Mouse (Mus musculus) frontal cortex, postnatal 36 days (tissue): ENCODE measurements around the gene Kif28.
"Not testable (repeated sequence)": the region's sequence is repeated elsewhere in the genome, so short reads cannot be mapped to it uniquely, and the experiment has no call there.

ENCODE experiments used
- DNase-seq, 2 experiments: peaks; one replicate each; pipeline ENCODE4 v3.0.0; 2022; ENCODE audit warnings: low spot score in 2 of 2

Kif28 gene

DNA sequence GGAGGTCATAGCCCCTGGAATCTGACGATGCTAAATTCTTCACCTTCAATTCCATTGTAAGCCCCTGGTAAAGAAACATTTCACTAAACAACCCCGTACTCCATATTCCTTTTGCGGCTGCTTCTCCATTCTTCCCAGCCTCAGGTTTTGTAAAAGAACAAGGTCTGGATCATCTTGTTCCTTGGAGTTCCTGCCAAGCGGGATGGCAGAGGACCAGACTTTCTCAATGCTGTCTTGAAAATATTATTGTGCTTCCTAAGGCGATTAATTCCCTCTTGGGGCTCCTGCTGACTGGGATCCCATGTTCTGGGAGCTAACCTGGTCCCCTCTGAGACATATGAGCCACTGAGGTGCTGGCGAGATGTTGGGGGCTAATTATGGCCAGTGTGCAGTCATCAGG lies 39.9 kb downstream of the Kif28 start:
- DNase-seq = peak; percentile 52 to 56

DNA sequence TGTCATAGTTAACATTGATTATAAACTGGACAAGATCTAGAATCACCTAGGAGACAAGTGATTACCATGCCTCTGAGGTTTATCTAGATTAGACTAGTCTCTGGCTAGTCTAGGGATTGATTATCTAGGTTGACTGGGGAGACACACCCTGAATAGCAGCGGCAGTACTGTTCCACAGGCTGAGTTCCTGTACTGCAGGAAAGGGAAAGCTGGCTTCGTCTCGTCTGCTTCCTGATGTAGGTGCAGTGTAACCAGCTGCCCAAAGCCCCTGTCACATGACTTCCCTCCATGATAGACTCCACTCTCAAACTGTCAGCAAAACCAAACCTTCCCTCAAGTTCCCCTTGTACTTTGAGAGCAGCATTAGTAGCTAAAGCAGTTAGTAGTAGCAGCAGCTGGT lies 40.9 kb downstream of the Kif28 start:
- no peak for DNase-seq

DNA sequence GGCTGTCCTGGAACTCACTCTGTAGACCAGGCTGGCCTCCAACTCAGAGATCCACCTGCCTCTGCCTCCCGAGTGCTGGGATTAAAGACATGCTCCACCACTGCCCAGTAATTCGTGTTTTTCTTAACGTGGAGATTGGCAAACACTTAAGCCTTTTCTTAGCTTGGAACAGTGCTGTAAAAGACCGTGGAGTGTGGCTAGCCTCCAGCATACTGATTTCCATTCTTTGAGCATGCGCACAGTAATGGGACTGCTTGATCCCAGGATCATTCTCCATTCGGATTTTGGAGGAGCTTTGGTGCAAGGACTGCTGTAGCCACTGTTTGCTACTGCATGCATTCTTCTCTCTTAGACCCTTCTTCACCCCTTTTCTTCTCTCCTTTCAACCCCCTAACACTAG lies 55.6 kb downstream of the Kif28 start:
- peak in 1 of 2 experiments; percentile 19 for DNase-seq

DNA sequence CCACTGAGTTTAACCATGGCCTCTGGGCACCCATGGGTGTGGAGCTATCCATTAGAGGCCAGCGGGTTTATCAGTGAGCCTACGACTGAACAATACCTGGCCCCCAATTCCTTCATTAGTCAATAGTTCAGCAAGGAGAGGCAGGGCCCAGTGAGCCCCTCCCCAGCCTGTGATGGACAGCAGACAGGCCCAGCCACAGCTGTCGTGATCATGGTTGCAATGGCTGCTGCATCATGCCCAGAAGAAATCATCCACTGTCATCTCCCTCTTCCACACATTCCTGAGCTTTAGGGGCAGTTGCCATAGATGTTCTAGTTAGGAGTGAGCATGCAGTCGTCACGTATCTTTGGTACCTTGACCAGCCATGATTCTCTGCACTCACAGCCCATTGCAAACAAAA lies 56.2 kb downstream of the Kif28 start:
- DNase-seq = no peak

DNA sequence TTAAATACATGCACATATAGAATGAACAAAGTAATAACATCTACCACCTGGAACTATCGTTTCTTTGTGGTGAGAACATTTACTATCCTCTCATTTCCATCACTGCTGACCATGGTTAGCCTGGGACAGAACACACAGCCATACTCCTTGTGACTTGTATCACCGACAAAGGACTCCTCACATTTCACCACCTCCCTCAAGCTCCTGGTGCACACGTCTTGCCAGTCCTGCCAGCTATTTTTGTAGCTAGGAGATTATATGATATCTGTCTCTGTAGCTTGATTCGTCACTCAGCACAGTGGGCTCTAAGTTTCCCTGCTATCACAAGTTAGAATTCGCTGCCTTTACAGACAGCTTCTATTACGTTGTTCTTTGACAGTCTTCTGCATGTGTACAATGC lies 56.7 kb downstream of the Kif28 start:
- DNase-seq = no peak

DNA sequence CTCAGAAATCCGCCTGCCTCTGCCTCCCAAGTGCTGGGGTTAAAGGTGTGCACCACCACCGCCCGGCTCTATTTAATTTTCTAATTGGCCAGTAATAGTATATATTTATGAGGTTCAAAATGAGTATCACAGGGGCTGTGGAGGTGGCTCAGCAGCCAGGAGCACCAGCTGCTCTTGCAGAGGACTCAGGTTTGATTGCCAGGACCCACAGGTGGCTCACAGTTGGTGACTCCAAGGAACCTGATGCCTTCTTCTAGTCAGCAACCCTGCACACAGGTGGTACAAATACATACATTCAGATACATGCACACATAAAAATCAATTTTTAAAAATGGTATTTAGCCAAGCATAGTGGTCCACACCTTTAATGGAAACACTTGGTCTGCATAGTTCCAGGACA lies 57.1 kb downstream of the Kif28 start:
- no peak for DNase-seq

DNA sequence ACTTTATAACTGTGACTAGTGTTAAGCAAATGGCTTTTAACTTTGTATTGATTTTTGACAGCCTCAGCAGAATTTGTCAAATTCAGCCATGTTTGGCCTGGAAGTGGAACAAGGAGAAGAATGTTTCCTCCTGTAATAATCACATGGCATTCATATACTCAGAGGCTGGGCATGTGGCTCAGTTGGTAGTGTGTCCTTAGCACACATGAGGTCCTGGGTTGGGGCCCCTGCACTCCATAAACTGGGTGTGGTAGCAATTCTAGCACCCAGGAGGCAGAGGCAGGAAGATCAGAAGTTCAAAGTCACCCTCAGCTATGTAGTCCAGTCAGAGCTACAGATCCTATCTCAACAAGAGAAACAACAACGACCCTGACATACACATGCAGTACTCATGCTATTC lies 57.8 kb downstream of the Kif28 start:
- DNase-seq = no peak

DNA sequence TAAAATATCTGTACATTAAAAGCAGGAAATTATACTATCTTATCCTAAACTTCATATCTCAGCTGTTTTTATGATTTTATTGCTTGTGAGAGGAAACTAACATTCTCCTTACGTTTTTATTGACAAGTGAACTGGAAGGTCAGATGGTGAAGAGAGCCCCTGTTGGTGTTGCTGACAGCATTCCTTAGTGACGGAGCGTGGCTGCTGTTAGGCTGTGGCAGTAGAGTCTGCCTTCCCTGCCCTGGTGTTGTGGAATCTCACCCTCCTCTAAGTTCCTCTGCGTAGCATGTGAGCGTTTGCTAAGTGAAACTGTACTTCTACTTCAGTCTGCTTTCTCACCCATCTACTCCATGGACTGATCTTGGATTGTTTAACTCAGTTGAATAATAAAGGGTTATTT lies 58.3 kb downstream of the Kif28 start:
- no peak for DNase-seq

DNA sequence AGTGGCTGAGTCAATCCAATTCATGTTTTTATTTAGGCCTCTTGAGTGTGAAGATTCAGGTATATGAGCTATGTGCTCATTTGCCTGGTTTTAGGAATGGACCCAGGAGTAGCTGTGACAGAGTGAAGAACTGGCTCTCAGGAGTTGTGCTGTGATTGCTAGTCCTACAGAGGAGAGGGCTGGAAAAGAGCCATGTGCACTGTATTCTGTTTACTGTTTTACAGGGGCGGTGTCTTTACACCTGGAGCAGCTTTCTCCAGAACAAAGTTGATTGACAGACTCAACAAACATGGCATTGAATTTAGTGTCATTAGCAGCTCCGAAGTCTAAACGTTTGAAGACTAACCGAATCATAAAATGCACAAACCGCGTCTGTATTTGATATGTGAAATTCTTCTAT lies 58.7 kb downstream of the Kif28 start:
- no peak for DNase-seq

DNA sequence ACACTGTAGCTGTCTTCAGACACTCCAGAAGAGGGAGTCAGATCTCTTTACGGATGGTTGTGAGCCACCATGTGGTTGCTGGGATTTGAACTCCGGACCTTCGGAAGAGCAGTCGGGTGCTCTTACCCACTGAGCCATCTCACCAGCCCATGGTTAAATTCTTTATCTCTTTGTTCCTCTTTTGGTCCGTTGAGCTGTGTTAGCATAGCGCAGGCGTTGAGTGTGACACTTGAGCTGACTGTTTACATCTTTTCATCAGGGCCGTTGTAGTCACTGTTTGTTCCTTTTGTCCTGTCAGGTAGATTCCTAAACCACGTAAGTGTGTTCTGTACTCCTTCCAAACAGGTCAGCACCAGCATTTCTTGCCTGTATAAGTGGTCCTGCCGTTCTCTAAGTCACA lies 62.3 kb downstream of the Kif28 start:
- not testable (repeated sequence) for DNase-seq

DNA sequence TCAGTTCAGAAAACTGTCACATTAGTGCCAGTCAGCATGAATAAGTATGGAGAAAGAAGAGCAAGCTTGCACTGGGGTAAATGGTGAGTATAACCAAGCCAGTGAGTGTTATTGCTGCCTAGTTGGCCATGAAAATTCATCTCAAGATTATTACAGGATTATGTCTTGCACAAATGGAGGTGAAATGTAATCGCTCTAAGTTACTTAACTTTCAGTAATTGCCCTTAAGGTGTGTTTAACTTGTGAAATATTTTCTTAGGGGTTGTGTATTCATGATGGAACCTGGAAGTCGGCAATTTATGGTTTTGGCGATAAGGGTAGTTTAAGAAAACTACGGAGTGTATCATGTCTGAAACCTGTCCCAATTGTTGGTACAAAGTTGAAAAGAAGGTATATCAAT lies 65.7 kb downstream of the Kif28 start:
- DNase-seq = no peak

DNA sequence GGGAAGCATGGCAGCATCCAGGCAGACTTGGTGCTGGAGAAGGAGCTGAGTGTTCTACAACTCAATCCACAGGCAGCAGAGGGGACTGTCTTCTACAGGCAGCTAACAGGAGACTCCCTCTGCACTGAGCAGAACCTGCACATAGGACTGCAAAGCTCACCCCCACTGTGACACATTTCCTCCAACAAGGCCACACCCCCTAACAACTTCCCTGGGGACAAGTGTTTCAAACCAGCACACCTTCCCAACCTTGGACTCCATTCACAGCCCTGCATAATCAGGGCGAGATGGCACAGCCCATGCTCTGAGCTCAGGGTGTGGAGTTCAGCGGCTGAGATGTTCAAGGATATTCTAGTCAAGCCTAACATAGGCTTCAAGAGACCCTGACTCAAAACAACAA lies 68.0 kb downstream of the Kif28 start:
- no peak for DNase-seq

DNA sequence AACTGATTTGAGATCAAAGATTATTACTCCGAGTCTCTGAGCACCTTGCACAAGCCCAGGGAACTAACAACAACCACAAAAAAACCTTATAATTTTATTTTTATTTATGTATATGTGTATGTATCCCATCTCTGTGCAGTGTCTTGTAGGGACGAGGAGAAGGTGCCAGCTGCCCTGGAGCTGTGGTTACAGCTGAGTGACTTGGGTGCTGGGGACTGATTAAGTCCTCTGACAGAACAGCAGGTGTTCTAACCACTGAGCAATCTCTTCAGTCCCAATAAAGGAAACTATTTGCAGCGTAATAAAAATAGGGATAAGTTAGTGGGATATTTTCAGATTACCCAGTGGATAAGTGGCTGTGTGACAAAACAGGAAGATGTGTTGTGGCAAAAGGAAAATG lies 70.7 kb downstream of the Kif28 start:
- no peak for DNase-seq

DNA sequence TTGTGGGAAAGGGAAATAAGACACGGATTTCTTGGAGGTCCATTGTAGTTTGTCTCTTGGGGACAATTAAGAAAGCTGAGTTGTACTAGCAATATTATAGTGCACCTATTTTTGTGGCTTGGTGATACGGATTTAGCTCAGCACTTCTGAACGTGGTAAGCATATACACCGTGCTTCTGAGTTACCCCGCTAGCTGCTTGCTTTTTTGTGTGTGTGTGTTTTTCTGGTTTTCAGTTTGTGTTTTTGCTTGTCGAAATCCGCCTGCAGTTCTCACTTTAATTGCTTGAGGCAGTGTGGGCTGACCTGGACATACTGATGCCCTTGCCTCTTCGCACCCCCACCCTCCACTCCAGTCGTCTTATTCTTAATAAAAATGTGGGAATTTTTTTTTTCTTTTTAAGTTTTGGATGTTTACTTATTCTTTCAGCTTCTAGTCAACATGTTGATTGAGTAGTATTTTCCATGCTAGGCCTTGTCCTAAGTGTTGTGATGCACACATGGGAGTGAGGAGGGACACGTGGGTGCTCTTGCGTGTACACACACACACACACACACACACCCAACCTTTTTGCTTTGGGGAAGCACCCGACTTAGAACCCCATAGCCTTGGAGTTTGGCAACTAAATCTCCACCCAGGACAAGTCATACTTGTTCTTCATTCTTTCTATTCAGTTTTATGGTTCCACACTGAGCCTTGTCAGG lies 76.1 kb downstream of the Kif28 start:
- no peak for DNase-seq

DNA sequence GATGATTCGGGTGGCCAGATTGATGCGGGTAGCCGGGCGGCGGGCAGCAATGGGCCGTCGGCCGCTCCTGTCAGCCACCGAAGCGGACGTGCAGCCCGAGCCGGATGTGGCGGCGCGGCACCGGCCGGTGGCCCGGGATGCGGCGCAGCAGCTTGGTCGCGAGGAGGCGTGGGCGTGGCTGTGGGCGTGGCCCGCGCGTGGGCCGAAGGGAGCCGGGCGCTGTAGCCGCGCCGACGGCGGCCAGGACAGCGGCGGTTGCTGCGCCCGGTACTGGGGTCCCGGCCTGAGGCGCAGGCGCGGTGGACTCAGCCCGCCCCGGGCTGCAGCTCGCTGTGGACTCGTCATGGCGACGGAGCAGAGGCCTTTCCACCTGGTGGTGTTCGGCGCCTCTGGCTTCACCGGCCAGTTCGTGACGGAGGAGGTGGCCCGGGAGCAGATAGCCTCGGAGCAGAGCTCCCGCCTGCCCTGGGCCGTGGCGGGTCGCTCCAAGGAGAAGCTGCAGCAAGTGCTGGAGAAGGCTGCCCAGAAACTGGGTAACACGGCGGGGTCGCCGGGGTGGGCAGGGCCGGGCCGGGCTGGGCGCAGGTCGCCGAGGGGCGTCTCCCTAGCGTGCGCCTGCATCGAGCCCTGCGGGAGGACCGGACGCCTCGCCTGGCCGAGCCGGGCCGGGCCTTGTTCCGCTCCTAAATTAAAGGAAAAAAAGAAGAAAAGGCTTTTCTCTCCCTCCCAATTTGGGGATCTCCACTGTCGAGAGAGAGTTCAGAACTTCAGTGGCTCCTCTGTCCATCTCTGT lies 76.9 kb downstream of the Kif28 start, which contains the start of gene Sccpdh:
Gene Sccpdh, plus strand, starts transcription at position 198 of the 793 bp plus-strand sequence.
- peak; percentile 76 to 80 for DNase-seq

DNA sequence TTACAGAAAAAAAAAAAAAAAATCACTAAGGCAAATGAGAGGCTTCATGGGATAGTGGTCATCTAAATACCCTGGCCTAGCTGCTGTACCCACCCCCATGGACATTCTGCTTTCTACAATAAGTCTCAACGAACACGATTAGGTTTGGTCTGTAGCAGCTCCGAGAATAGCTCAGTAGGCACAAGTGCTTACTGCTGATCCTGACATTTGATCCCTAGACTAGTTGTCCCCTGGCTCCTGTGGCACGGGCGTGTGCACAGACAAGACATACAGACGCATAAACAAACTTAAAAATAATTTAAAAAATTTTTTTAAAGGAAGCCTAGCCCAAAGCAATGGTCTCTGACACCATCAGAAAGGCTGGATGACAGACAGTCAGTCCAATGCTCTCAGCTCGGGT lies 77.6 kb downstream of the Kif28 start:
- DNase-seq = no peak

DNA sequence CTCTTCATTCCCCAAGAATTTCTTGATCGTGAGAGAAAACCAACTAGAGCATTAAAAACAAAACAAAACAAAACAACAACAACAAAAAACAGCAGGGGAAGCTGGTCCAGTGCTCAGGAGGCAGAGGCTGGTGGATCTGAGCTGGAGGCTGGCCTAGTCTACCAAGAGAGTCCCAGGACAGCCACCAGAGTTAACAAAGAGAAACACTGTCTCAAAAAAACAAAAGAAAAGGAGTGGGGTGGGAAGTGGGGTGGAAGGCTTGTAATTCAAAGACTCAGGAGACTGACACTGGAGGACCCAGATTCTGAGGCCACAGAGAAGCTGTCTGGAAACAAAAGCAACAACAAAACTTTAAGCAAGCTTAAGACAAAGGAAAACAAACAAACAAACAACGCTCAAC lies 78.1 kb downstream of the Kif28 start:
- DNase-seq = no peak

DNA sequence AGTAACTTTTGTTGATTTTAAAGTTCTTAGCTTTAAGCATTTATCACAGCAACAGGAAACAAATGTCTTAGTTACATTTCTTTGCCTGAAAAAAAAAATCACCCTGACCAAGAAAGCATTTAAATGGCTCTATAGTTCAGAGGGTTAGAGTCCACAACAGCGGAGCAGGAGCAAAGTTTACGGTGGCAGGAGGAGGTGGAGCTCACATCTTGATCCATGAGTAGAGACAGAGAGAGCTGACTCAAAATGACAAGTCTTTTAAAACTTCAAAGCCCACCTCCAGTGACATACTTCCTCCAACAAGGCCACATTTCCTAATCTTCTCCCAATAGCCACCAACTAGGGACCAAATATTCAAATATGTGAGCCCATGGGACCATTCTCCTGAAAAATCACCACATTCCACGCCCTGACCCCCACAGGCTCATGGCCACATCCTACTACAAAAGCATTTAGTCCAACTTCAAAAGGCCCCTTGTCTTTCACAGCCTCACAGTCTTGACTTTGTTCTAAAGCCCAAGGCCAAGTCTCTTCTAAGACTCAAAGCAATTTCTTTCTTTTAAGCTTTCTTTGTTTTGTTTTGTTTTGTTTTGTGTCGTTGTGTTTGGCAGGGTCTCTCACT lies 80.7 kb downstream of the Kif28 start:
- no peak for DNase-seq

DNA sequence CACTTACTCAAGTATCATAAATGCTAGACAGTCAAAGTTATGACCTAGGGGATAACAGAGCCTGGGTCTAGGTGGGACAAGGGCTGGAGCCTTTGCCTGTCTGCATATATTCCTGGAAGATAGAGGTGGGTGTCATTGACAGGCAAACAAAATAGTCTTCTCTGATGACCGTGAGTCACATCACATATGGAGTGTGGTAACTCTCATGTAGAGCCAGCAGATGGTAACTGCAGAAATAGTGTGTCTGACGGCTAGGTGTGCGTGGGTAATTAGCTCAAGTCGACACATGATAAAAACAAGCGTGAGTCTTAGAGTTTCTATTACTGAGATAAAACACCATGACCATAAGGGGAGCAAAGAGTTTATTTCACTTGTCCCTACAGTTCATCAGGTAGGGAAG lies 82.0 kb downstream of the Kif28 start:
- DNase-seq = peak in 1 of 2 experiments; percentile 47

DNA sequence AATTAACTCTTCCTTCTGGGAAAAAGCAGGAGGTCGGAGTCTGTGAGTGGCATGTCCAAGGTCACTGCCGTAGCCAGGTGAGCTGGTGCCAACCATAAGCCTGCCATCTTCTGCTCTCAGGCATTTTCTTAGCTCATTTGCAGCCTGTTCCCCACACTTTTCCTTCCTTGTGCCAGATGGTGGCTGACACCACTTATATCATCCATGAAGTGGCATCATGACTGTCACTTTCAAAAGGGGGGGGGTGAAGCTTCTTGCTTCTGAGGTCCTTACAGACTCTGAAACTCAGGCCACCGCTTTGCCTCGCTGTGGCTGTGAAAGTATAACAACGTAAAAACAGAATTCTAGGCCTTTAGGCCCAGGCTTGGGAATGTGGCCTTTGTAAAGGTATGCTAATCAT lies 93.8 kb downstream of the Kif28 start:
- DNase-seq = peak in 1 of 2 experiments; percentile 26

DNA sequence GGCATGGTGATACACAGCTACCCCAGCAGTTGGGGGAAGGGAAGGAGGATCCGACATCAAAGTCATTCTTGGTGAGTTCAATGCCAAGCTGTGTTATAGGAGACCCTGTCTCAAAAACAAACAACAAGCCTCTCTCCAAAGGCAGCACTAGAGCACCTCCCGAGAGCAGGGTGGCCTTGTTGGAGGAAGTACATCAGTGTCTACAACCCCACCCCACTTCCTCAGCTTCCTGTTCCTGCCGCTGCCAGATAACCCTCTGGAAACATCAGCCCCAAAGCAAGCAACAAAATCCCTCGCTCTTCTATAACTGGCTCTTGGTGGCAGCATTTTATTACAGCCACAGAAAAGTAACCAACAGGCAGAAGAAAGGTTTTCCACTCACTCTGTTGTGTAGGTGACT lies 94.8 kb downstream of the Kif28 start:
- DNase-seq = no peak

DNA sequence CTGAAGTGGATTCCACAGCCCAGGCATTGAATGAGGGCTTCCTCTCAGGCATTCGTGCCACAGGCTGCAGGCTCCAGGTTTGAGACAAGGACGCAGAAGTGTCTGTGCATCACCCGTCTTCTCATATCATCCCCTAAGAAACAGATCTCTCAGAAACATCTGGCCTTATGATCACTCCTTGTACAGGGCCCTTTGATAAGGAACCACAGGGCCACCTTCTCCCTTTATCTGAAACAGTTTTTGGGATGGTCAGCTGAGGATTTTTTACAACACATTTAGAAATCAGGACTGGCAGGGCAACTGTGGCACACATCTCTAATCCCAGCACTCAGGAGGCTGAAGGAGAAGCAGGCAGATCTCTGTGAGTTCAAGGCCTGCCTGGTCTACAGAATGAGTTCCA lies 95.7 kb downstream of the Kif28 start:
- DNase-seq = peak in 1 of 2 experiments; percentile 0

DNA sequence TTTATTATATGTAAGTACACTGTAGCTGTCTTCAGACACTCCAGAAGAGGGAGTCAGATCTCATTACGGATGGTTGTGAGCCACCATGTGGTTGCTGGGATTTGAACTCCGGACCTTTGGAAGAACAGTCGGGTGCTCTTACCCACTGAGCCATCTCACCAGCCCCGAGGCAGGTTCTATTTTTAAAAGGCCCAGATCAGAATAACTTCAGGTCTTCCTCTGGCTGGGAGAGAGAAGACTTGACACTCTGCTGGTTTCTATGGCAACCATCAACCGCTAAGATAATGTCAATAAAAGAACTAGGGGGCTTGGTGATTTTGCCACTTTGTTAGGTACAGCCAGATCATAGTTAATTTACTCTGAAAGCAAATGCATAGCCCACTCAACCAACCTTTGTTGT lies 96.4 kb downstream of the Kif28 start:
- not testable (repeated sequence) for DNase-seq
